Mouse (Mus musculus) T-cell, adult 2 months (primary cell): ENCODE data around the gene 4930480E11Rik.
"Not testable (repeated sequence)": the region's sequence is repeated elsewhere in the genome, so short reads cannot be mapped to it uniquely, and the experiment has no call there.

Source experiments
- DNase-seq: peaks from one replicate; pipeline ENCODE4 v3.0.0; 2022; ENCODE audit warnings: low spot score

4930480E11Rik gene

GRCm38 (mm10) chrX:78369343-78369742, at the start of gene 4930480E11Rik:
4930480E11Rik (plus strand) TSS chrX:78369643.
- DNase-seq: no peak

DNA sequence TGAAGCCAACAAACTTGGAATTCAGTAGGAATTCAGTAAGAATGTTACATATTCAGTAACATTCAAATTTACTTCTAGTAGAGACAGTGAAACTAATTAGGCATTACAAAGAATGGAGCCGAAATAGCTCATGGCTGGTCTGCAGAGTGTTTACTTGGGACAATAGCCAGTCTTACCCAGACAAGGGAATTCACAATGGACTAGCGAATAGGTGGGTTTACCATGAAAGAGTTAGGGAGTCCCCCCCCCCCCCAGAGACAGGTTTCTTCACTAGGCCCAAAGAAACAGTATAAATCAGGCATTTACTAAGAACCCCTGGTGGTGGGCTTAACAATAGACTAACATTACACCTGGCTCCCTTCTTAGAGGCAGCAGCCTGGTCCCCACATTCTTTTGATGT, 33.9 kb downstream of the 4930480E11Rik start:
- DNase-seq: not testable (repeated sequence)
